Mouse (Mus musculus): ENCODE measurements around the gene Ahnak2.

The Ahnak2 gene

DNA sequence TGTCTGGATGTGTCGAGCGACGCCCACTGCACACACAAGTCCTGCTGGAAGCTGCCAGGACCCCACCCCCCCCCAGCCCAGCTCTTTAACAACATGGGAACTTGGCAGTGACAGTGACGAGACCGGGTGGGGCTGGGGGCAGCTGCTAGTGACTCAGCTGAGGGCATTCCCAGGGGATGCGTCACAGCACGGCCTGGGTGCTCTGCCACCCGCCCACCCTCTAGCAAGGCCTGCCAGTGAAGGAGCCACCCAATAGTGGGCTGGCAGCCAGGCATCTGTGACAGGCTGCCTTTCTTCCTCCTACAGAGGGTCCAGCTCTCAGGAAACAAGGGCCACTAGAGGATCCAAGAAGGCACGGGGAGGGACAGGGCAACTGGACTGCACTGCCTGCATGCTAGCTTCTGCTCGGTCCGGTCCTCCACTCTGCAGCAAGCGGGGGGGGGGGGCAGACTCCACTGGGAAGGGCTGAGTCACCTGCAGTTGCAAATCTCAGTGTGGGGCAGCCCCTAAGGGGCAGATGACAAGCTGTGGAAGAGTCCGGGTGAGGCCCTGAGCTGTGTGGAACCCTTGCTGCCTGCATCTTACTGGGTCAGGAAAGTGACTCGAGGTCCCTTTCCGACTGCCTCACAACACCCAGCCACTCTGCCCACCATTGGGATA lies 4.7 kb downstream of the Ahnak2 start:
- DNase-seq (ENCODE audit: inconsistent age in 2 of 2, low spot score in 1 of 2): peak; percentile 85 to 88

DNA sequence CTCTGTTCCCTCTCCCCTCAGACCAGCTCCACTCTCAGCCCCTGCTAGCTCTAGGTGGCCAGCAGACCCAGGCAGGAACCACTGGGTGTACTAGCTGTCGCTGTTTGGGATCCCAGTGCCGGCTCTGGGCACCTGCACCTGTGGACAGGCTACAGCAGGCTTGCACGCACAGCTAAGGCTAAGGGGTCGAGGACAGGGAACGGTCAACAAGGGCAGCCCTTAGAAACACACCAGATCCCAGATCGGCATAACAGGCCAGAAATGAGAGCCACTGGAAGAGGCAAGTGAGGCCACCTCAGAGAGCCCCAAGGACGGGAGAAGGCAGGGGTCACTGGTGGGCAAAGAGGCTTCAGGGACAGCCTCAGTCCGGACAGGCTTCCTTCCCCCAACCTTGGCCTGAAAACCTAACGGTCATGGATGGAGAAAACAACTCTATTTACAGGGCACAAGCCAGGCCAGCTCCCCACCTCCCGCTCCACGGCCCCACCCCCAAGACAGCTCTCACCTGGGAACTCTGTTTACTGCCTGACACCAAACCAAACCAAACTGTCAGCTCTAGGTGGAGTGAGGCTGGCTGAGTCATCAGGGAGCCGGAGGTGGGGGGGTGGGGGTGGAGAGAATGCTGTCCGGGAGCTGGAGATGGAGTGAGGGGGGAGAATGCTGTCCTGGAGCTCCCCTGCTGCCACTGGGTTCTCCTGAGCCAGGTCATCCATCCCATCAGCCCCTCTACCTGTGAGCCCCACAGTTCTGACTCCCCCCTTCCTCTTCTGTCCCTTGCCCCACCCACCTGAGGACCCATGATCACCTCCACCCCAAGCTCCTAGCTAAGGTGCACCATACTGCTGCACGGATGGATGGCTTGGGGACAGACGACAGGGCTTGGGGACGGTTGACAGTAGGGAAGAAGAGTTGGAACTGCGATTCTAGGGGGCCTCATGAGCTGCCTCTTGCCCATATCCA lies 5.6 kb downstream of the Ahnak2 start:
- DNase-seq (ENCODE audit: inconsistent age in 2 of 2, low spot score in 1 of 2): peak in 1 of 2 experiments; percentile 56

DNA sequence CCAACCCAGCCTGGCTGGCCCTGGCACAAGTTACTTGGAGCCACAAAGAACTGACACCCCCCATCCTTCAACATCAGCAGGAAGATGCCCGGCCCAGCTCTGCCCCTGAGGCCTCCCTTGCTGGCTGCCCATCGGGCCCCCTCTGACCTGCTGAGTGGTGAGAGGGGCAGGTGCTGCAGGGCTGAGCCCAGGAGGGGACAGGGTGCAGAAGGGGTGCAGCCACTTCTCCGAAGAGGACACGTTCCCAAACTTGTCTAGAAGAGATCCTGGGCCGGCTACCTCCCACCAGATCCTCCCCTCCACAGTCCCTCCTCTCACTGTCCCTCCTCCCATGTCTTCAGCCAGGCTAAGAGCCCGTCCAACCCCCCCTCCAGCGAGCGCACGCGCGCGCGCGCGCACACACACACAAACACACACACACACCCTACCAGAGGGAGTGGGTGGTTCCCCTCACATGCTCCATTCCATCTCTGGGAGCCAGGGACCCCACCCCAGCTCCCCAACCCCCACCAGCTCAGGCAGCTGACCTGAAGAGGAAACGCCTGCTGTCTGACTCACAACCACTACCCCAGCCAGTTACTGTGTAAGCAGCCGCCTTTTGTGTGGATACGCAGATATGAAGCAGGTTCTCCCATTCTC lies 6.9 kb downstream of the Ahnak2 start:
- DNase-seq (ENCODE audit: inconsistent age in 2 of 2, low spot score in 1 of 2): no peak

DNA sequence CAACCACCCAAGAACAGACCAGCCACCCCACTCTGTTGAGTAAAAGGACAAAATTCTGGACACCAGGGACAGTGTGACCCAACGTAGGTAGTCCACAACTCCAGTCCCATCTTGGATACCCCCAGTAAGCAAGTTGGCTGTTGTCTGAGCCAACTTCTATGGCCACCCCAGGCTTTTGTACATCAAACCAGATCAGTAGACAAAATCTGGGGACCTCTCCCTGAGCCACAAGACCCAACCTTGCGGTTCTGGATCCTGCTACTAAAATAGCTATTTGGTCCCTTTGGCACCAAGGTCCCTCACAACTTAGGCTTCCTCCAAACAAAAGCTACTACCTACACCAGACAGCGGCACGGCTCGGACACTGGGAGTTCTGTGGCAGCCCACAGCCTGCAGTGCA lies 7.5 kb downstream of the Ahnak2 start:
- no peak for DNase-seq (ENCODE audit: inconsistent age in 2 of 2, low spot score in 1 of 2)

DNA sequence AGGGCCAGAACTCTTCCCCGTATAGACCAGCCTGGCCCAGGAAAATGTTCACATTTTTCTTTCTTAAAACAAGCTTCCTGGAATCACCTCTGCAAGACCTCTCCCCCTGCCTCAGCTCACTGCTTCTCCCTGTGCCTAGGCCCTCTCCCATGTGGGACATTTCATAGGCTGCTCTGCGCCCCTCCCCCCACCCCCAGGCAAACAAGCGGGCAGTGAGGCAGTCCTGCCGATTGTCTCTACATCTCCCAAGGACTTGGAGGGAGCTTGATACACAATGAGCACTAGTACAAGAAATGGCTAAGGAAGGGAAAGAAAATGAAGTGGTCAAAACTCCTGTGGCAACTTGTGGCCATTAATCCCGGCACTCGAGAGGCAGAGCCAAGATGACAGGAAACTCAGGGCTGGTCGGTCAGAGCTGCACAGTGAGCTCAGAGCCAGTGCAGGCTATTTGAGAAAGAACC lies 8.1 kb downstream of the Ahnak2 start:
- no peak for DNase-seq (ENCODE audit: inconsistent age in 2 of 2, low spot score in 1 of 2)

DNA sequence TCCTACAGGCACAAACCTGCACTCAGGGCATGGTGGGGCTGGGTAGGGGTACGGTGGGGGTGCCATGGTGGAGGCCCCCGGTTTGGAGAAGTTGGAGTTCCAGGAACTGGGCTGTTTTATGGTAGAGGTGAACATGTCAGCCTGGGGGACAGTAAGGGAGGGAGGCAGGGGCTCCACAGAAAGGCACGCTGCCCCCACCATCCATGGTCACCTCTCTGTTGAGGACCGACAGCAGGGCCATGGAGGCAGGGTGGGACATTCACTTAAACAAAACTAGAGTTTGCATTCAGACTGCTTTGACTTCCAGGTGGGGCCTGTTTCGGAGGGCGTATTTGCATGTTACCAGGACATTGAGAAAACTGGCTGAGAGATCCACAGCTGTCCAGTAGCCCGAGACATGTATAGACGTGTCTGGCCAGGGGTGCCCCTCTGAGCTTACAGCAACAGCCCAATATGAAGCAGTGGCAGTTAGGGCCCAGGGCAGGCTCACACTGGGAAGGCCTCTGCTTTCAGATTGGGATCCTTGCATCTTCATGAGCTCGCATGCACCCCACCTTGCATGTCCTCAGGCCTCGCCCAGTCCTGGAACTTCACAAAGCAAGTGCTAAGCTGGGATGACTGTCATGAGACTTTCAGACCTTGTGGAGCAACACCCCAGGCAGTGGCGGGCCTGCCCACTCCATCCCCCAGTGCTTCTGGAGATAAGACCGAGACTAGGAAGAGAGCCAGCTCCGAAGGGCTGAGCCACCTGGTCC lies 8.7 kb downstream of the Ahnak2 start:
- DNase-seq (ENCODE audit: inconsistent age in 2 of 2, low spot score in 1 of 2): peak; percentile 56 to 77

DNA sequence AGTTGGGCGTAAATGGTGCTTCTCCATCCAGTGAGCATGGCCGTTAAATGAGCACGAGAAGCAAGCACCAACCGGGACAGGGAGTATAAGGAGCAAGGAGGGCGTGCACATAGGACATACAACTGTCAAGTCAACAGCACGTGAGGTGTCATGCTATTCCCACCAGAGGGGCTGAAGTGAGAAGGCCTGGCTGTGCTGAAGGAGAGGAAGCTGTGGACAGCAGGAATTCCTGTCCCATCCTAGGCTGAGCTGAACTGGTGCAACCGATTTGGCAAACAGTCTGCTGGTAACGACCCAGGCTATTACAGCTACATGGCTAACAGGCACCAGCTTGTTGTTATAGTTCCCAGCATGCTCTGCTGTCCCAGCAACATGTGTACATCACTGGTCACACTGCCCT lies 11.4 kb downstream of the Ahnak2 start:
- DNase-seq (ENCODE audit: inconsistent age in 2 of 2, low spot score in 1 of 2): no peak

DNA sequence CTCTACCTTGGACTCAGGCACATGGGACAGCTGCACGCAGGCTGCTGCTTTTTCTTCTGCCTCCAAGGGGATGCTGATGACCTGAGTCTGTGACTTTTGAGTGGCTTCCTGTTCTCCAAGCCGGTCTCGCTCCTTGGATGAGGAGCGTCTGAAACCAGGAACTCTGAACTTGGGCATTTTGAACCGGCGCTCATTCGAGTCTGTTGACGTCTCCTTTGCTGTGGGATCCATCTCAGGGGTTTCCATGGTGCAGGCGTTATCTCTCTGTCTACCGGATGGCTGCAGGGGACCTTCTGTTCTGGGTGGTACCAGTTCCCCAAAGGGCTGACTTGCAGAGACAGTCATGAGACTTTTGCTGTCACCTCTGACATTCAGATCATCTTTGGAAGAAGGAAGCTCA lies 28.0 kb downstream of the Ahnak2 start:
- DNase-seq (ENCODE audit: inconsistent age in 2 of 2, low spot score in 1 of 2): no peak

DNA sequence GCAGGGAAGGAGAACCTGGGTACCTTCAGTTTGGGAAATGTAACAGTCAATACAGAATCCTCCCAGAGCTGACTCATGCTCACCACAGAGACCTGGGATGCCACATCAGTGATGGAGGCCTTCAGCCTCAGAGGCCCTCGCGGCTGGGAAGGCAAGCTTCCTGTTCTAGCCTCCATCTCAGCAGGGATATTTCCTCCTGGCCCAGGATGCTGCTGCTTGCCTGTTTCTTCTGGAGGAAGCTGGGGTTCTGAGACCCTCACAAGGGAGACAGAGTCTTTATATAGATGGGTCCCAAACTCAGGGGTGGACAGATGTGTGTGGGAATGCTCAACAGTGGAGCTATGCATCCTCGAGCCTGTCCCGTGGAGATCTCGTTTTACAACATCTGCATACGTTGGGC lies 28.4 kb downstream of the Ahnak2 start:
- no peak for DNase-seq (ENCODE audit: inconsistent age in 2 of 2, low spot score in 1 of 2)

DNA sequence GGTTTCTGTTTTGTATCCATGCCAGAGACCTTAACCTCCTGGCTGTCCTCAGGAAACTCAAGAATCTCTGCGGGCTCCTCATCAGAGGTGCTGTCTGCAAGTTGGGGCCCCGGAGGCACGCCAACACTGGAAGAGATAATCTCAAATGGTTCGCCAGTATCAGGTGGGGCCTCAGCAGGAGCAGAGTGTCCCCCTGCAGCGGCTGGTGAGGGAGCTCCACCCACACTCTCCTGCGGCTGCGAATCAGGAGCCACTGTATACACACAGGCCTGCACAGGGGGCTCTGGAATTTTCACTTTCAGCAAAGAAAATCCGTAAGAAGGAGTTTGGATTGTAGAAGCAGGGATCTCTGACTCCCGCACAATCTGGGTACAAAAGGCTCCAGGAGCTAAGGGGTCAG lies 29.1 kb downstream of the Ahnak2 start:
- DNase-seq (ENCODE audit: inconsistent age in 2 of 2, low spot score in 1 of 2): no peak

DNA sequence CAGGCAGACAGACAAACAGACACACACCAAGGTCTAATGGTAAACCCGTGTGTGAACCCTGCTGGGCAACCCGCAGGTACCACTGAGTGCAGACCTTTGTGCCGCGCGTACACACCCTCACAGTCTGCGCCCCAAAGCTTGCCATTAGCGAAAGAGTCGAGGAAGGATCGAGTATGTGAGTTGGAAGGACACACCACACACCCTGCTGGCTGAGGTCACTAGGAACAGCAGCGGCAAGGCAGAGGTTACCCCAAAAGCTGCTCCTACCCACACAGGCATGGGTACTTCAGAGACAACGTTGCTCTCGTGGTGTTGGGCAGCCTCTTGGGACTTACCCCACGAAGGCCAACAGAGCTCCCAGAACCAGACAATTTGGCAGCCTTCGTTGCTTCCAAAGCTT lies 30.2 kb downstream of the Ahnak2 start:
- no peak for DNase-seq (ENCODE audit: inconsistent age in 2 of 2, low spot score in 1 of 2)

DNA sequence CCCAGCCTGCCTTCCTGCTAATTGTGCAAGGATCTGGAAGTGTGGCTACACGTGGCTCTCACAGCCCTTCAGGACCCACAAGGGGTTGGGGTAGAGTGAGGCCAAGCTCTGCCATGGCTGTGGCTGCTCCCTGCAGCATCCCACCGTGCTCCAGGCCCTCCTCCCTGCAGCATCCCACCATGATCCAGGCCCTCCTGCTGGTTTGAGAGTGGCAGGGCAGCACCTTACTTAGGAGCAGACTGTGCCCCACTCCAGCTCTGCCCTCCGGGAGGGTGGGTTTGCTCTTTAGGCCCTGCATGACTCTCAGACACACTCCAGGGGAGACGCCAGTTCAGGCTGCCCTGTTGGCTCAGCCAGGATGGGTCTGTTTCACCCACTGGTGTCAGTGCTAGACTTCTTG lies 32.1 kb downstream of the Ahnak2 start:
- no peak for DNase-seq (ENCODE audit: inconsistent age in 2 of 2, low spot score in 1 of 2)

DNA sequence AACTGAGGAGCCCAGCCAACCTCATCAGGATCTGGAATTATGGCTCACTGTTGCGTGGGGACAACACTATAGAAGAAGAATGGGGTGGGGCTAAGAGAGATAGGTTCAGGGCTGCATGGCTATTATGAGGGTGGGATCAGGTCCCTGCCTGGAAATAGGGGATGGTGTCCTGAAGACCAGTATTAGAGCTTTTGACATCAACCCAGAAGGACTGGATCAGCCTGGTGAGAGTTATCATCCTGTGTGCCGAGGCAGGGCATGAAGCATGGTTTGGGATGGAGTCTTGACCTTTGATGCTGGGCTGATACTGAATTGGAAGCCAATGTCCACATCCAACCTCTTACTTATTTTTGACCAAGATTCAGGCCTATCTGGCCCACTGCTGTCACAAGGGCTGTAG lies 32.7 kb downstream of the Ahnak2 start:
- no peak for DNase-seq (ENCODE audit: inconsistent age in 2 of 2, low spot score in 1 of 2)

DNA sequence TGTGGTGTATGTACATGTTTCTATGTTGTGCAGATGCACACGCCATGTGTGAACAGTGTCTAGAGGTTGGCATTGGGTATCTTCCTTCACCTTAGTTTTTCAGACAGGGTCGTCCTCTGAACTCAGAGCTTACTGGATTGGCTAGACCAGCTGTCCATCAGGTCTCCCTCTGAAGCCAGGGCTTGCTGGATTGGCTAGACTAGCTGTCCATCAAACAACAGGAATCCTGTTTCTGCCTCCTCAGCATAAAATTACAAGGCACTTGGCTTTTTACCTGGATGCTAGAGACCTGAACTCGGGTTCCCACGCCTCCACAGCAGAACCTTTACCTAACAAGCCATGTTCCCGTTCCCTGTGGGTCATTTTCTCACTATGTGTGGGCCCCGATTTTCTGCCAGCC lies 33.4 kb downstream of the Ahnak2 start:
- DNase-seq (ENCODE audit: inconsistent age in 2 of 2, low spot score in 1 of 2): no peak

DNA sequence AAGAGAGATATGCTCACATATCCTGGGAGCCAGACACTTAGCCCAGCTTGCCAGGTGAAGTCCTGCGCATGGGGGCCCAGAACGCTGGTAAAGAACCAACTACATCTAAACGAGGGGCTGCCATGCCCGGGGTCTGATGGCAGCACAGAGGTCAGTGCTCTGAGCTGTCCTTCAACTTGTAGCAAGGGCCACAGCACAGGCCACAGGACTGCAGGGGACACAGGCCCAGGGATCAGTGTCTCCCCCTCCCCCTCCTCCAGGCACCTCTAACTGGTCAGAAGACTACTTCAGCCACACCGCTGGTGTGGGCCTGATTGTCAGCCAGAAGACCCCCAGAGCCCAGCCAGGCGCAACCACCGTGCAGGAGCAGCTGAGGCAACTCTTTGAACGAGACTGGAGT lies 34.3 kb downstream of the Ahnak2 start:
- no peak for DNase-seq (ENCODE audit: inconsistent age in 2 of 2, low spot score in 1 of 2)

DNA sequence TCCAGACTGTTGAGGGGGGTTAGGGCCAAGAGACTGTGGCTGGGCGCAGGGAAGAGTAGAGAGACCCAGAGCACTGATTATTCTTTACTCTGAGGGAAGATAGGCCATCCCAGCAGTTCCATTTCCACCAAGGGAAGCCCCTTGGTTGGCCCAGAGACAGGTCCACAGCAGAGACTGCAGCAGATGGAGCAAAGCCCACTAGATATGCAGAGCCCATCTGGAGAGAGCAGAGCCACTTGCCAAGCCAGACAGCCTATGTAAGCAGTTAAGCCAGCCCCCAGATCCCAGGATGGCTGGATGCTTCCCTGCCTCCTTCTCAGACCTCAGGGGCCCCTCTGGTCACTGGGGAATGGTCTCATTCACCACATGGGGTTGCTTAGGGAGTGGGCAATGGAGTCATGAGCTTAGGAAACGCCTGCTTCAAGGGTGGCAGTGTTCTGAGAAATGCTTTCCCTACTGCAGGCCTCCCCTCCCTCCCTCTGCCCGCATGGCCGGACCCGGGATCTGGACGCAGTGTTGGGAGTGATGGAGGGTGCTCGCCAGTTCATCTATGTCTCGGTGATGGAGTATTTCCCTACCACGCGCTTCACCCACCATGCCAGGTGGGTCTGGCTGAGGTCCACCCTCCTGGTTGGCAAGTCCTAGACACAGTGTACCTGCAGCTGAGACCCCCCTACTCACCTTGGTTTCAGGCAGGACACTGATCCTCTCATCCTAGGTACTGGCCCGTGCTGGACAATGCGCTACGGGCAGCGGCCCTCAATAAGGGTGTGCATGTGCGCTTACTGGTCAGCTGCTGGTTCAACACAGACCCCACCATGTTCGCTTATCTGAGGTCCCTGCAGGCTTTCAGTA lies 35.2 kb downstream of the Ahnak2 start:
- no peak for DNase-seq (ENCODE audit: inconsistent age in 2 of 2, low spot score in 1 of 2)

DNA sequence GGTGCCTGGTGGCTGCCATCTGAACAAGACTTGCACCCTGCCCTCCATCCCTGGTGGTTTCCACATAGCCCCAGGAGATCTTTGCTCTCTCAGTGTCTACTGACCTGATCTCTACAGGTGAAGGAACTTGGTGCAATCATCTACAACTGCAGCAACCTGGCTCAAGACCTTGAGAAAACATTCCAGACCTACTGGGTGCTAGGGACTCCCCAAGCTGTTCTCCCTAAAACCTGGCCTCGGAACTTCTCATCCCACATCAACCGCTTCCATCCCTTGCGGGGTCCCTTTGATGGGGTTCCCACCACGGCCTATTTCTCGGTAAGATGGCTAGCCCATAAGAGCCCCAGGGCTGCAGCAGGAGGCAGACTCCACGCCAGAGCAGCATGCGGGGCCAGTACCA lies 35.9 kb downstream of the Ahnak2 start:
- DNase-seq (ENCODE audit: inconsistent age in 2 of 2, low spot score in 1 of 2): no peak

DNA sequence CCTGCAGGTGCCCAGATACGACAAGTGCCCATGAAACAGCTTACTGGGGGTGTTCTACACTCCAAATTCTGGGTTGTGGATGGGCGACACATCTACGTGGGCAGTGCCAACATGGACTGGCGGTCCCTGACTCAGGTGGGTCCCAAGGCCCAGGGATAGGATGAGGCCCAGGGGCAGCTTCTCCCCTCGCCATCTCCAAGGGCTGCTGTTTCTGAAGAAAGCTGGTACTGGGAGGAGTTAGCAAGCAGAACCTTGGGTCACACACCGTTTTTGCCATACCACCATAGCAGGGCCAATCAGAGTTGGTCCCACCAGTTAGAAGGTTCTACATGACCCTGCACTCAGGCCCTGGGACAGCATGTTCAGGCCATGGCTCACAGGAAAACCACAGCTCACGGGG lies 37.5 kb downstream of the Ahnak2 start:
- DNase-seq (ENCODE audit: inconsistent age in 2 of 2, low spot score in 1 of 2): no peak

DNA sequence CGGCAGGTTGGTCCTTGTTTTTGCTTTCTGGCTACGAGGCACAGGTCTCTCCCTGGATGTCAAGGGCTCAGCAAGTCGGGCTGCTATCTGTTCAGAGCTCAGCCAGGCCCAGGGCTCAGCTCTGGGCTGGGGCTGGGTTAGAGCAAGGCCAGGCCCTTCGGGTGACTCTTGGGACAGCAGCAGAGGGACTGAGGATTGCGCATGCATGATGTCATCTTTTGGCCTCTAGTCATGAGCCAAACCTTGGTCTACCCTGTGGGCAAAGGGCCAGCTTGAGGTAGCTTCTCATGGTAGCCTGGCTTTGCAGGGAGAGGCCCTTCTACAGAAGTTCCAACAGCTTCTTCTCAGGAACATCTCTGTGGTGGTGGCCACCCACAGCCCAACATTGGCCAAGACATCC lies 38.3 kb downstream of the Ahnak2 start:
- peak; percentile 78 to 92 for DNase-seq (ENCODE audit: inconsistent age in 2 of 2, low spot score in 1 of 2)

DNA sequence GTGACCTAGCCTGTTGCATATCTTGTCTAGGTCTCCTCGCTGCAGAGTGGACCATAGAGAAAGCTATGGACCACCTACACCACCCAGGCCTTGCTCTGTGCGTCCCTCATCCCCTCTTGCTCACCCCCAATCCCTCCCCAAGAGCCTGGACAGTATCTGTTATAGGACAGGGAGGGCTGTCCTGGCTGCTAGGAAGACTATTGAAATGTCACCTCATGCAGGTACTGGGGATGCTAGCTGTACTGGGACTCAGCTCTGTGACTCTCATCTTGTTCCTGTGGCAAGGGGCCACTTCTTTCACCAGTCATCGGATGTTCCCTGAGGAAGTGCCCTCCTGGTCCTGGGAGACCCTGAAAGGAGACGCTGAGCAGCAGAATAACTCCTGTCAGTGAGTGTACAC lies 39.3 kb downstream of the Ahnak2 start:
- peak in 1 of 2 experiments; percentile 24 for DNase-seq (ENCODE audit: inconsistent age in 2 of 2, low spot score in 1 of 2)

Measured in adrenal gland, adult (tissue).